Mouse (Mus musculus): Measurements from ENCODE around the gene Rchy1.

The Rchy1 gene

GRCm38 (mm10) chr5:91962639-91963440, at the start of gene Rchy1:
TSS of gene Rchy1 (minus strand) at chr5:91963068.
- DNase-seq (ENCODE audit: low spot score): peak; percentile 71

DNA sequence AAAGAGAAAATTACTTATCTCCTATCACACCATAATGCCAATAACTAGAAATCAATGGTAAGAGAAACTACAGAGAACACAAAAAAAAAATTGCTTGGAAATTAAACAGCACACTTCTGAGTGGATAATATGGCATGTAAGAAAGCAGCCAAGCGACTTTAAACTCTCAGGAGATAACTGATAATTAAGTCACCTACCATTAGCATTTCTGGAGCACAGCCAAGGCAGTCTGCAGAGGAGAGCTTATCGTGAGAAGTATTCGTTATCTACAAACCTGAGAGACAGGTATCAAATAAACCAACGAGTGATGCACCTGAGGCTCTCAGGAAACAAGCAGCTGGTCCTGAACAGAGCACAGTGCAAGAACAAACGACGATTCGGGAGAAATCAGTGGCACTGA, 48.9 kb upstream of the Rchy1 start:
- DNase-seq (ENCODE audit: low spot score): no peak

GRCm38 (mm10) chr5:92009827-92010226, 47.0 kb upstream of the Rchy1 start:
- no peak for DNase-seq (ENCODE audit: low spot score)

DNA sequence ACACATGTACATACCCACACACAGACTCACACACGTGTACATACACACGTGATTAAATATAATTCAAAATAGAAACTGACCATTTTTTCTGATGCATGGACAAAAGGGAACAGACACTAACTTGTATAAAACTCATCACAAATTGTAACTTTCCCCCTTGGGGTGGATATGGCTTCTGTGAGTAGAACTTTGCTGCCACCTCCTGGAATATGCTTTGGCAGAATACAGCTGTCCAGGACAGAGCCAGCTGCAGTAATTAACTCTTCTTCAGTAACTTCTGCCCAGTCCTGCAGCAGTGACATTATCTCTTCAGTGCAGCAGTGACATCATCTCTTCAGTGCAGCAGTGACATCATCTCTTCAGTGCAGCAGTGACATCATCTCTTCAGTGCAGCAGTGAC, 40.1 kb upstream of the Rchy1 start:
- no peak for DNase-seq (ENCODE audit: low spot score)

DNA sequence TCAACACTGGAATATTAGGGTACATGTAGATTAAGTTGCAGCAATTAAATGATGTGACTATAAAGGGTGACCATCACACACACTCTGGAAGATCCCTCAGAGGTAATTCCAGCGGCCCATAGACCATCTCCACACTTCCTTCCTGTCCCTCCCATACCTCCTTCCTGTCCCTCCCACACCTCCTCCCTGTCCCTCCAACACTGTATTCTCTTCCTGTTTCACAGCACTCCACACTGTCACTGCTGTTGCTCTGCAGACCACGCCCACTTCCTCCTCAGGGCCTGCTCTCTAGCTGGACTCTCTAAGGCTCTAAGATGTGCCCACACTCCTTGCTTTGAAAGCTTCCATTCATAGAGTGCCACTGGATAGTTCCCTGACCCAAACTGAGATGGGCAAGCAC, 37.9 kb upstream of the Rchy1 start:
- DNase-seq (ENCODE audit: low spot score): no peak

GRCm38 (mm10) chr5:91994546-91994945, 31.7 kb upstream of the Rchy1 start:
- no peak for DNase-seq (ENCODE audit: low spot score)

DNA sequence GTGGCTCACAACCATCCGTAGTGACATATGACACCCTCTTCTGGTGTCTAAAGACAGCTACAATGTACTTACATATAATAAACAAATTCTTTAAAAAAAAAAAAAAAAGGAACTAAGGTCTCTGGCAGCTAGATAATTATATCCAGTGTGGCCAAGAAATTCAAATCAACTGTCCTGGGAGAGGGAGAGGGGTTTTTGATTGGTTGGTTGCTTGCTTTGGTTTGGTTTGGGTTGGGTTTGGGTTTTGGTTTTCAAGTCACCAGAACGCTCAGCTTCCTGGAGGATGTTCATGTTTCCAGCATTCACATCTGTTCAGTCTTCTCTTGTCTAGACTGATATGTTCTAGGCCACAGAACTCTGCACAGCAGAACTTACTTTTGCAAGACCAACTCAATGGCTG, 30.2 kb upstream of the Rchy1 start:
- no peak for DNase-seq (ENCODE audit: low spot score)

DNA sequence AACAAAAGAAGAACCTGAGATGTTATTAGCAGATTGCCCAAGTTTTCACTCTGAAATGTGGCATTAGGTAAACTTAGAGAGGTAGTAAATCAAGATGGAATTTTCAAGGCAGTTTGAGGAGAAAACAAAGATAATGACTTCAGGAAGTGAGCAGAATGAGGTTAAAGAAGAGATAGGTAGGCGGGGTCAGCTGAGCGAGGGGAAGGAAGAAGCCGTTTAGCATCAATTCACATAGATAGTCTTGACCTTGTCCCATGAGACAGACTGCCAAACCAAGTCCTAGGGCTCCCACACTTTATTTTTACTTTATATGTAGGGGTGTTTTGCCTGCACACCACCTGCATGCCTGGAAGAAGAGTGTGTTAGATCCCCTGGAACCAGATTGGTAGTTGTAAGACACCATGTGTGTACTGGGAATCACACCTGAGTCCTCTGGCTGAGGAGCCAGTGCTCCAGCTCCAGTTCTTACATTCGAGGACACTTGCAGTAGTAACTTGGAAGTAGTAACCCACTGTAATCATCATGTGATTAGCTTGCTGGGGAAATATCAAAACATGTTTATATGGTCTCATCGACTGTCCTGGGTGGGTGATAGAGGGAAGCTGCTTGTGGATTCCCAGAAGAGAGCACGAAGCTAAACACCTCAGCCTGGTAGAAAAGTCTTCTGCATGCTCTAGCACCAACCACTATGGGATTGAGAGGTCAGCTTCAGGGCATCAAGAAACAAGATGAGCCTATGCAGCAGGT, 28.5 kb upstream of the Rchy1 start:
- DNase-seq (ENCODE audit: low spot score): no peak

GRCm38 (mm10) chr5:91989261-91989660, 26.4 kb upstream of the Rchy1 start:
- no peak for DNase-seq (ENCODE audit: low spot score)

DNA sequence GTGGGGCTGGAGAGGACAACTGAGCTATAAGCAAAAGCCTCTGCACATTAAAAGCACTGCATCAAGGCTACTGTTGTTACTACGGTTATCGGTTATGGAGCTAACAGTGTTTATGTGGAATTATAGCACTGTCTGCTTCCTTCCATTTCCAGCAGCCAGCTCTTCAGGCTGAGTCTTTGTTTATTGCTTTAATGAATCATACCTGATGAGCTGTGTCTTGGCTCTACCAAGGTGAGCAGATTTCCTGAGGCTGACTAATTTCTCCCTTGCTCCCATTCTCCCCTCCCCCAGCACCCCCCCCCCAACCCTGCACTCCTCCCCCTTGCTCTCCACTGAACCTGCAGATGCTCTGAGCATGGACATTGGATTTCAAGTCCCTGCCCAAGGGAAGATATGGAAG, 24.9 kb upstream of the Rchy1 start:
- DNase-seq (ENCODE audit: low spot score): no peak

GRCm38 (mm10) chr5:91987236-91987635, 24.4 kb upstream of the Rchy1 start, which contains the start of gene Odaph:
TSS of gene Odaph (plus strand) at chr5:91987475.
- DNase-seq (ENCODE audit: low spot score): no peak

DNA sequence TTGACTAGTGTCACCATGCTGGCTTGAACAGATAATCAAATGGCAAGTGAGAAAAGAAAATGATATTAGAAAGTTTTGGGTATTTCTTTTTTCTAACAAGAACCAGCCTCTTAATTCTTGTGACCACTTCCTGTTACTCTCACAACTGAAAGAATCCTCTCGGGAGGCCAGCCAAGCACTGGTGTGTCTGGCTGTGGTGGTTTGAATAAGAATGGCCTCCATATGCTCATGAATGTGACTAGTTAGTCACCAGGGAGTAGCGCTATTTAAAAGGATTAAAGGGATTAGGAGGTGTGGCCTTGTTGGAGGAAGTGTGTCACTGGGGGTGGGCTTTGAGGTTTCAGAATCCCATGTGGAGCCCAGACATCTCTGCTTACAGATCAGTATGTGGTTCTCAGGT, 22.9 kb upstream of the Rchy1 start:
- DNase-seq (ENCODE audit: low spot score): no peak

GRCm38 (mm10) chr5:91983490-91983889, 20.6 kb upstream of the Rchy1 start:
- no peak for DNase-seq (ENCODE audit: low spot score)

- no peak for DNase-seq (ENCODE audit: low spot score)
These were observed 18.4 kb upstream of the Rchy1 start for GRCm38 (mm10) chr5:91981176-91981840.

GRCm38 (mm10) chr5:91977397-91977770, 14.5 kb upstream of the Rchy1 start:
- no peak for DNase-seq (ENCODE audit: low spot score)

DNA sequence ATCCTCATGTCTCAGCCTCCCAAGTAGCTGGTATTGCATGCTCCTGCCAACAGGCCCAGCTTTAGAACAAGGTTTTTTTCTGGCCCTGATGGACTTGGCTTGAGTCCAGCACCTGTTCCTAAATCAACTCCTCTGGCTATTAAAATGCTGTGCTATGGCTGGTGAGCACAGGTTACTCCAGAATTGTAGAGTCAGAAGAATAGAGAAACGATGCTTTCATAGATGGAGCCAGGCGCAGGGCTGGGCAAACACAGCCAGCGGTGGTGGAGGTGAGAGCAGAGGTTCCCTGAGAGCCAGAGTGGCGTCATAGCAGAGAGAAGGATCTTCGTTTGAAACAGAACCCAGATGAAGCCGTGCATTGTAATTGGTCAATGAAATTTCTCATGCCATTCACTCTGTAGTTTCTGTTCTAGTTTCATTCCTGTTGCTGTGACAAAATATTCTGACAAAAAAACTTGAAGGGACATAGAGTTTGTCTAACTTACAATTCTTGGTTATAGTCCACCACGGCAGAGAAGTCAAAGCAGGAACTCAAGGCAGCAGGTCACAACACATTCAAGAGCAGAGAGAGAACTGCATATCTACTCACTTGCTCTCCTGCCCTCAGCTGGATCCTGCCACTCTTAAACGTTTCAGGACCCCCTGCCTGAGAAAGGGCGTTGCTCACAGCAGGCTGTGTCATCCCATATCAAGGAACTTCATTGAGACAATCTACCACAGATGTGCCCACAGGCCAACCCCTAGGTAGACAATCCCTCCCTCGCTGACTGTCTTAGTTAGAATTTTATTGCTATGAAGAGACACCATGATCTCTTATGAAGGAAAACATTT, 13.9 kb upstream of the Rchy1 start:
- no peak for DNase-seq (ENCODE audit: low spot score)

- DNase-seq (ENCODE audit: low spot score): no peak
These were observed 12.9 kb upstream of the Rchy1 start for GRCm38 (mm10) chr5:91975758-91976157.

DNA sequence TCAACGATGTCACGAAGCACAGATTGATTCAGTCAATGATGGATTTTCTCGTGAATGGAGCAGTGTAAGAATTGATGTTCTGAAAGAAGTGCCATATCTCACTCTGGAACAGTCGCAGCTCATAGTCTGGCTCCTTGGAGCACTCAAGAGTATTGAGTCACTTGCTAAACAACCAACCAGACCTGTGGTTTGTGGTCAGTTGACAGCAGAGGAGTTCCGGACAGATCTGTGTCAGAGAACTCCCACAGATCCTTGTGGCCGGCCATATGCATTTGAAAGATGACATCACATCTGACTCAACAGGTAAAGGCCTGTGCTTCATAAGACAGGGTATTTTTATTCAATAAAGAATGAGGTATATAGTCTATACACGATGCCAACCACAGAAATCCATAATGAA, 11.1 kb upstream of the Rchy1 start:
- no peak for DNase-seq (ENCODE audit: low spot score)

DNA sequence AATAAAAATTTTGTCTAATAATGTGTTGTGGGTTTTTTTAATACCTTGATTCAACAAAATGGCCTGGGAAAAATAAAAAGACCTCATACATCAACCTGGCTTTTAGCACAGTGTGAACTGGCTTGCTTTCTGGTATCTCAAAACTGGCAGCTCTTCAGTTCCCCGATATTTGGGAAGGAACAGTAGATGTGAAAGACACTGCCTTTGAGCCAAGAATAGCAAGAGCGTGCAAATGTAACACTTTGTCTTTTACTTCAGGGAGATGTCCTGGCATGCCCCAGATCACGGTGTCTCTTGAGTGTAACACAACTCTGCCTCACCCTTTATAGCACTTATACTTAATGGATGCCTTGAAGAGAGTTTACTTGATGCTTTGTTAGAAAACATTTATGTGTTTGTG, 9.2 kb upstream of the Rchy1 start:
- DNase-seq (ENCODE audit: low spot score): no peak

- DNase-seq (ENCODE audit: low spot score): no peak
These were observed 619 bp downstream of the Rchy1 start for GRCm38 (mm10) chr5:91962259-91962638.

DNA sequence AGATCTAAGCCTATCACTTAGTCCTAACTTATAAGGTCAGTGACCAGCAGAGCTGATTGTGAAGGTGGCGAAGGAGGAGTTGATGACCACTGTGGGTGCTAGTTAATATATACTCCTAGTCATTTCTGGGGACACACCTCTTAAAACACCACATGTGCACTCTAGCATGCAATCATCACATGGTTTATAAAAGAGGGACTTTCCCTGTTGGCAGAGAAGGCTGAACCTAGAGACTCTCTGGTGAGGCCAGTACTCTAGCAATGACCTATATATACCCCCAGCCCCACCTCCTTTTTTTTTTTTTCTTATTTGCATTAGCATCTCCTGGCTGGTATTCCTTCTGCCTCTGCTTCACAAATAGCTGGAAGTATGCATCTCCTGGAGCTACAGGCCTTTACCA, 1.5 kb downstream of the Rchy1 start:
- no peak for DNase-seq (ENCODE audit: low spot score)

- DNase-seq (ENCODE audit: low spot score): no peak
These were observed 2.1 kb downstream of the Rchy1 start for GRCm38 (mm10) chr5:91960606-91961254.

Data from urinary bladder, postnatal 10 days (tissue).